Mouse (Mus musculus) stomach, postnatal 0 days (tissue): ENCODE measurements at regions not wholly inside any gene's neighbourhood (a gene's known extent, or its start where the extent isn't known, plus 50 kb on each side); places are given as distances from the start of the nearest gene placed in this dataset. TPM values are rescaled to one million over a fixed set of nuclear protein-coding genes. Genes with fewer than 3 reads are reported as not detected.

Source experiments
- ATAC-seq: fragments of 200-750 bp; cut with Nextera tagmentation; 2 replicates; pipeline ENCODE4 v1.8.0; 2017; ENCODE audit not compliant: low FRiP score, low TSS enrichment
- DNase-seq: peaks from one replicate; pipeline ENCODE4 v3.0.0-alpha.2; 2016; ENCODE audit warnings: low spot score
- H3K27ac ChIP-seq: fragments of 300-500 bp; sonication (generic); replicated peaks from 2 replicates; pipeline ENCODE4 v1.5.1; 2014; ENCODE audit warnings: mild to moderate bottlenecking, control low read depth
- H3K27me3 ChIP-seq: fragments of 300-500 bp; sonication (generic); 2 replicates; pipeline ENCODE4 v1.6.1; 2014; ENCODE audit warnings: low read length; ENCODE audit not compliant: control insufficient read depth, insufficient read depth
- H3K36me3 ChIP-seq: fragments of 300-500 bp; sonication (generic); 2 replicates; pipeline ENCODE4 v1.6.1; 2014; ENCODE audit warnings: low read length, mixed read lengths; ENCODE audit not compliant: control insufficient read depth, insufficient read depth
- H3K4me1 ChIP-seq: fragments of 300-500 bp; sonication (generic); replicated peaks from 2 replicates; pipeline ENCODE4 v1.6.1; 2014; ENCODE audit warnings: antibody characterized with exemption; ENCODE audit not compliant: control insufficient read depth, insufficient read depth
- H3K4me2 ChIP-seq: fragments of 300-500 bp; sonication (generic); replicated peaks from 2 replicates; pipeline ENCODE4 v1.6.1; 2014; ENCODE audit warnings: low read depth, mild to moderate bottlenecking, control low read depth, moderate library complexity
- H3K4me3 ChIP-seq: fragments of 300-500 bp; sonication (generic); 2 replicates; pipeline ENCODE4 v1.5.1; 2014; ENCODE audit warnings: low read depth, low read length, control low read depth
- H3K9ac ChIP-seq: fragments of 300-500 bp; sonication (generic); 2 replicates; pipeline ENCODE4 v1.6.1; 2014; ENCODE audit warnings: mild to moderate bottlenecking, low read length, control low read depth, mixed read lengths
- H3K9me3 ChIP-seq: fragments of 300-500 bp; sonication (generic); 2 replicates; pipeline ENCODE4 v1.6.1; 2016; ENCODE audit warnings: low read length; ENCODE audit not compliant: control insufficient read depth
- CTCF ChIP-seq: IDR thresholded peaks from 2 replicates; pipeline ENCODE4 v1.5.1; 2016; ENCODE audit warnings: antibody characterized with exemption, low read depth, mild to moderate bottlenecking, moderate library complexity
- EP300 ChIP-seq: optimal IDR thresholded peaks from 2 replicates; pipeline ENCODE3; 2016; ENCODE audit warnings: antibody characterized with exemption
- WGBS: fragments of 180-500 bp; shearing (Covaris S2); extraction: QIAGEN DNeasy Blood & Tissue Kit; methylation state at CpG from one replicate; pipeline ENCODE4 v1.1.7; 2014; 5-methylcytosine and 5-hydroxymethylcytosine counted together
- microRNA-seq: library from miRNA; unstranded; fragments of <30 nt; microRNA quantifications from one replicate; pipeline ENCODE4, GENCODE M21; 2016

GRCm38 (mm10) chr13:107074917-107075316 lies 53.0 kb upstream of the Kif2a start:
- H3K4me2 ChIP-seq, result no peak overlapping the region
- no peak overlapping the region for H3K9ac ChIP-seq
- H3K4me3 ChIP-seq, result no peak overlapping the region
- ATAC-seq (no peak), DNase-seq (no peak)
- no peaks in the 10 kb centered on the region for H3K36me3 ChIP-seq
- no peak for TF ChIP-seq EP300
- no peak for TF ChIP-seq CTCF
- WGBS, result 76% methylated on average over 4 of the region's 4 CpGs
- H3K4me1 ChIP-seq, result no peaks in the 10 kb centered on the region
- H3K9me3 ChIP-seq, result no peaks in the 10 kb centered on the region
- H3K27me3 ChIP-seq, result no peaks in the 10 kb centered on the region
- H3K27ac ChIP-seq, result no peak overlapping the region

- ATAC-seq (peak; percentile 51; the same call in 1 of the 2 replicates), DNase-seq (peak; percentile 31)
- WGBS, result 6% methylated on average over 14 of the region's 14 CpGs
- H3K9ac ChIP-seq, result peak overlapping the region; percentile 41
- no peak overlapping the region for H3K27ac ChIP-seq
- H3K4me1 ChIP-seq, result no peaks in the 10 kb centered on the region
- H3K4me2 ChIP-seq, result peak overlapping the region; percentile 49
- no peaks in the 10 kb centered on the region for H3K36me3 ChIP-seq
- H3K4me3 ChIP-seq, result peak overlapping the region; percentile 25
- TF ChIP-seq CTCF (no peak), EP300 (no peak)
- H3K27me3 ChIP-seq, result no peaks in the 10 kb centered on the region
- no peaks in the 10 kb centered on the region for H3K9me3 ChIP-seq
Observed at GRCm38 (mm10) chr13:107073039-107073620, 51.2 kb upstream of the Kif2a start.

- H3K4me3 ChIP-seq, result peak overlapping the region; percentile 25
- ATAC-seq, result no peak
- H3K36me3 ChIP-seq, result no peaks in the 10 kb centered on the region
- DNase-seq, result no peak
- TF ChIP-seq CTCF (no peak), EP300 (no peak)
- no peaks in the 10 kb centered on the region for H3K9me3 ChIP-seq
- no peak overlapping the region for H3K27ac ChIP-seq
- no peak overlapping the region for H3K9ac ChIP-seq
- 31% methylated on average over 11 of the region's 11 CpGs for WGBS
- H3K27me3 ChIP-seq, result no peaks in the 10 kb centered on the region
- H3K4me2 ChIP-seq, result peak overlapping the region; percentile 49
- no peaks in the 10 kb centered on the region for H3K4me1 ChIP-seq
Observed at GRCm38 (mm10) chr13:107072345-107073038, 50.6 kb upstream of the Kif2a start.

Small RNA genes lying in the stretch of these regions (microRNA-seq; reads per million reads assigned to microRNA genes)
- gene Gm22118, result not detected
